Mouse (Mus musculus): Measurements from ENCODE around the gene Tspan4. TPM values are rescaled to one million over a fixed set of nuclear protein-coding genes. Genes with fewer than 3 reads are reported as not detected.
A peak's percentile ranks its signal among the peaks of the same experiment; 100 is the strongest.
"Not testable (repeated sequence)": the region's sequence is repeated elsewhere in the genome, so short reads cannot be mapped to it uniquely, and the experiment has no call there.

Gene Tspan4
- polyA plus RNA-seq, 1 experiment from 2014 or later = 58.9 TPM

DNA sequence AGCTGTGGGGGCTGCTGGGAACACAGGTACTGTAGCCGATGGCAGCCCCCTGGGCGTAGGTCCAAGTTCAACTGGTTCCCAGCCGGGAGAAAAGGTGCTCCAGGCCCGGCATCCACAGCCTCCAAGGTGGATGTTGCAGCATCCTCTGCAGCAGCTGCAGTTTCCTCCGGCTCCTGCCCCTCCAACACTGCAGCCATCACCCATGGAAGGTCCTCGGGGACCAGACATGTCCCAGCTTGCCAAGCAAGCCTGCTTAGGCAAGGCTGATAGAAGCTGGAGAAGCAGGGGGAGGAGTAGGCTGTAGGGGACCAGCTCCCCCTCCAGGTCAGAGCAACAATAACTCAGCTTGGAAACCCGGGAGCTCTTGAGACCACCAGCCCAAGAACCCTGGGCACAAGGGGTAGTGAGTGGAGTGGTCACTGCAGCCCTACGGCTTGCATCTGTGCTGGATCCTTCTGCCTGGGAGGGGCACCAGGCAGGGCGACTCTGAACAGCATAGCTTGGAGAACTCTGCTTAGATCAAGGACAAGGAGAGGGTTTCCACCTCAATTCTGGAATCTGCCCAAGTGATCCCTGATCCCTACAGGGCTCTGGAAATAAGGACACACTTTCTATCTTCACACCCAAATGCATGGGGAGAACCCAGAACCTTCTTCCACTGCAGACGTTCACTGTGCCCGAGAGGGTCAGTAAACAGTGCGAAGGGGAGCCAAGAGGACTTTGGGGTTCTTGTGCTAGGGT, 31.8 kb upstream of the Tspan4 start:
- ATAC-seq (replicated peaks; ENCODE audit: insufficient number of reproducible peaks, low FRiP score, low TSS enrichment) = peak; percentile 6; the same call in 1 of the 2 replicates
- Histone ChIP-seq H3K4me3 (ENCODE audit: low read depth, low read length) (peak overlapping the region; percentile 48), H3K9ac (ENCODE audit: low read depth, low read length) (peak overlapping the region; percentile 77), H3K4me1 (ENCODE audit: control insufficient read depth, insufficient read depth, low read length) (peaks cover 27% of the 10 kb centered on the region), H3K9me3 (replicated peaks; ENCODE audit: control insufficient read depth, low read length) (no peaks in the 10 kb centered on the region), H3K4me2 (peak overlapping the region; percentile 99), H3K36me3 (ENCODE audit: control insufficient read depth, insufficient read depth, low read length) (peaks cover 6% of the 10 kb centered on the region; the same call in 1 of the 2 replicates), H3K27ac (ENCODE audit: low read depth, low read length) (peak overlapping the region; percentile 46; the same call in 1 of the 2 replicates), H3K27me3 (ENCODE audit: control insufficient read depth, insufficient read depth, low read length) (no peaks in the 10 kb centered on the region)
- 28% methylated on average over 12 of the region's 12 CpGs for WGBS (ENCODE audit: insufficient replicate concordance)

DNA sequence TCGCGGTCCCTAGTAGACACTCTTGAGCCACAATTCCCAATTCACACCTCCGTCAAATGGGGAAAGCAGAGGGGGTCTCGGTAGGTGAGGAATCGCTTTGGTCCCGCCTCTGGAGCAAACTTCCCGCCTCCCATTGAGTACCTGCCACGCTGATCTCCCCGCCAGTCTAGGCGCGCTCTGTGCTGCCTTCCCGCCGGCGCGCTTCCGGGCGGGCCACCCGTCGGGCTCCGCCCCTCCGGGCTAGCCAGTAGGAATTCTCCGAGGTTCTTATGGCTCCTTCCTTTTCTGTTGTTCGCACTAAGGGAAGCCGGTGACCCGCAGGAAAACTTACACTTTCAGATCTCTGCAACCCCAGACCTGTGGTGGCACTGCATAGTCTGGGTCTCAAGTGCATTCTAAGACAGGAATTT, 31.2 kb upstream of the Tspan4 start, which contains the start of gene Pidd1:
Gene Pidd1 (minus strand): TSS at position 198 of the 410 bp plus-strand sequence.
- Histone ChIP-seq H3K9ac (ENCODE audit: low read depth, low read length) (peak within 1 kb of the TSS; percentile 77), H3K4me1 (ENCODE audit: control insufficient read depth, insufficient read depth, low read length) (peaks cover 33% of the 10 kb centered on the region), H3K27me3 (ENCODE audit: control insufficient read depth, insufficient read depth, low read length) (no peaks in the 10 kb centered on the region), H3K36me3 (ENCODE audit: control insufficient read depth, insufficient read depth, low read length) (peaks cover 9% of the 10 kb centered on the region; the same call in 1 of the 2 replicates), H3K27ac (ENCODE audit: low read depth, low read length) (peak within 1 kb of the TSS; percentile 47; the same call in 1 of the 2 replicates), H3K4me2 (peak within 1 kb of the TSS; percentile 99), H3K9me3 (replicated peaks; ENCODE audit: control insufficient read depth, low read length) (no peaks in the 10 kb centered on the region), H3K4me3 (ENCODE audit: low read depth, low read length) (peak within 1 kb of the TSS; percentile 48)
- ATAC-seq (replicated peaks; ENCODE audit: insufficient number of reproducible peaks, low FRiP score, low TSS enrichment) = peak; percentile 44; the same call in 1 of the 2 replicates
- WGBS (ENCODE audit: insufficient replicate concordance) = under 1% methylated on average over 25 of the region's 25 CpGs

DNA sequence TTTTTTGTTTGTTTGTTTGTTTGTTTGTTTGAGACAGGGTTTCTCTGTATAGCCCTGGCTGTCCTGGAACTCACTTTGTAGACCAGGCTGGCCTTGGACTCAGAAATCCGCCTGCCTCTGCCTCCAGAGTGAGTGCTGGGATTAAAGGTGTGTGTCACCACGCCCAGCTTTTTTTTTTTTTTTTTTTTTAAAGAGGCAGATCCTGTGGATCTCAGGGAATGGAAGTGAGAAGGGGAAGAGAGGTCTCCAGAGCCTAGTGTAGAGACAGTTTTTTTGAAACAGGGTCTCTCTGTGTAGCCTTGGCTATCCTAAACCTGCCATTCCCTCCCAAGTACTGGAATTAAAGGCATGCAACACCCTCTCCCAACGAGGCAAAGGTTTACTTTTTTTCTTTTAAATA, 28.7 kb upstream of the Tspan4 start:
- not testable (repeated sequence) for H3K9me3 ChIP-seq (replicated peaks; ENCODE audit: control insufficient read depth, low read length); ATAC-seq (replicated peaks; ENCODE audit: insufficient number of reproducible peaks, low FRiP score, low TSS enrichment); H3K9ac ChIP-seq (ENCODE audit: low read depth, low read length); H3K27ac ChIP-seq (ENCODE audit: low read depth, low read length); H3K27me3 ChIP-seq (ENCODE audit: control insufficient read depth, insufficient read depth, low read length)
- WGBS (ENCODE audit: insufficient replicate concordance) = 67% methylated on average over 3 of the region's 3 CpGs
- Histone ChIP-seq H3K4me3 (ENCODE audit: low read depth, low read length) (peak overlapping the region; percentile 83), H3K36me3 (ENCODE audit: control insufficient read depth, insufficient read depth, low read length) (peaks cover 13% of the 10 kb centered on the region), H3K4me2 (peak overlapping the region; percentile 80), H3K4me1 (ENCODE audit: control insufficient read depth, insufficient read depth, low read length) (peaks cover 26% of the 10 kb centered on the region)

DNA sequence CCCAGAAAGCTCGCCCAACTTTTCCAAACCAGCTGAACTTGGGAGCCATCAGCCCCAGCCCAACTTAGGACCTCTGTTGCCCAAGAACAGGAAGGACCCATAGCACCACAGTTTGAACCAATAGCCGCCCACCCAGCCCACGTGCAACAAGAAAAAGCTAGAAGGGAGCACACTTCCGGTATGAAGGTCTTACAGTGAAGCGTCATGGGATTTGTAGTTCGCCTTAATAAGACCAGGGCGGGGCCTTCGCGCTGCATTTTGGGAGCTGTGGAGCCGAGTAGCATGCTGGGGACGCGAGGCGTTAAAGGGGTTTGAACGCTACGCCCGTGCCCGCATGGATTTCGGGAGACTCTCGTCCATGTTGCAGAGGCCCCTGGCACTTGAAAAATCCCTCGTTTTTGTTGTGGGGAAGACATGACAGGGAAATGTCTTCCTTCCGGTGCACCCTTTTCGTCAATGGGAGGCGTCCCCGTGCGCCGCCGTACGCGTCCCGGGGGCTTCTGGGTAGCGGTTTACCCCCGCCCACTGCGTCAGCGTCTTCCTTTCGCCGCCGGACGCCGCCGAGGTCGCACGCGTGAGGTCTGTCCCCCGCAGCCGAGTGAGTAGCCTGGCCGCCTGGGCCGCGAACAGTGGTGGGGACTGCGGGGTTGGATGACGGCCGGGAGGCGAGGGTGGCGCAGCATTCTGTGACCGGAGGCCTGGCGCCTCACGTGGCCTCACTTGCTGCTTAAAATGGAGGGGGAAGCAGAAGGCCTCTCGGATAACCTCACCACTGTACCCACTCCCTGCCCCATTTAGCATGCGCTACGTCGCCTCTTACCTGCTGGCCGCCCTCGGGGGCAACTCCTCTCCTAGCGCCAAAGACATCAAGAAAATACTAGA, 27.7 kb upstream of the Tspan4 start, which contains the start of gene Rplp2:
Gene Rplp2 (plus strand): TSS at position 261 of the 882 bp plus-strand sequence.
- H3K27me3 ChIP-seq (ENCODE audit: control insufficient read depth, insufficient read depth, low read length) = no peaks in the 10 kb centered on the region
- peaks cover 20% of the 10 kb centered on the region for H3K36me3 ChIP-seq (ENCODE audit: control insufficient read depth, insufficient read depth, low read length)
- H3K4me2 ChIP-seq = peak within 1 kb of the TSS; percentile 80
- 0% methylated on average over 63 of the region's 63 CpGs for WGBS (ENCODE audit: insufficient replicate concordance)
- H3K27ac ChIP-seq (ENCODE audit: low read depth, low read length) = peak within 1 kb of the TSS; percentile 52
- ATAC-seq (replicated peaks; ENCODE audit: insufficient number of reproducible peaks, low FRiP score, low TSS enrichment) = peak; percentile 86
- H3K4me1 ChIP-seq (ENCODE audit: control insufficient read depth, insufficient read depth, low read length) = peaks cover 23% of the 10 kb centered on the region
- H3K9ac ChIP-seq (ENCODE audit: low read depth, low read length) = peak within 1 kb of the TSS; percentile 88
- no peaks in the 10 kb centered on the region for H3K9me3 ChIP-seq (replicated peaks; ENCODE audit: control insufficient read depth, low read length)
- H3K4me3 ChIP-seq (ENCODE audit: low read depth, low read length) = peak within 1 kb of the TSS; percentile 83

DNA sequence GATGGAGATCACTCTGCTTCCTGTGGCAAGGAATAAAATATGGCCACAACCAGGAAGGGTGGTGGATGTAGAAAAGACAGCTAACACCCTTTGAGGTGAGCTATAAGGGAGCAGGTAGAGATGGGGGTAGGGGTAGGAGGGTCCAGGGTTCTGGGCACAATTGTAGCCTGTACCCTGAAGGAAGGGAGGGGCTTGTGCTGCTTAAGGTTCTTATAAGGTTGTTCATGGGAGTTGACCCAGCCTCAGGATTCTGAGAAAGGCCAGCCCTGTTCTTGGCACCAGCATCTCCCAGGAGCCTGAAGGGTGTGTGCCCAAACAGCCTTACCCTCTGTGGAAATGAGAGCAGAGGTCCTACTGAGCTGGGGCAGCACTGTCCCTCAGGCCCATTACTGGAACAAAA, 23.1 kb upstream of the Tspan4 start:
- no peak overlapping the region for H3K4me3 ChIP-seq (ENCODE audit: low read depth, low read length)
- no peaks in the 10 kb centered on the region for H3K9me3 ChIP-seq (replicated peaks; ENCODE audit: control insufficient read depth, low read length)
- no peak overlapping the region for H3K27ac ChIP-seq (ENCODE audit: low read depth, low read length)
- no peaks in the 10 kb centered on the region for H3K27me3 ChIP-seq (ENCODE audit: control insufficient read depth, insufficient read depth, low read length)
- H3K4me1 ChIP-seq (ENCODE audit: control insufficient read depth, insufficient read depth, low read length) = peaks cover 22% of the 10 kb centered on the region
- H3K4me2 ChIP-seq = no peak overlapping the region
- H3K36me3 ChIP-seq (ENCODE audit: control insufficient read depth, insufficient read depth, low read length) = peaks cover 20% of the 10 kb centered on the region
- no peak for ATAC-seq (replicated peaks; ENCODE audit: insufficient number of reproducible peaks, low FRiP score, low TSS enrichment)
- H3K9ac ChIP-seq (ENCODE audit: low read depth, low read length) = no peak overlapping the region

DNA sequence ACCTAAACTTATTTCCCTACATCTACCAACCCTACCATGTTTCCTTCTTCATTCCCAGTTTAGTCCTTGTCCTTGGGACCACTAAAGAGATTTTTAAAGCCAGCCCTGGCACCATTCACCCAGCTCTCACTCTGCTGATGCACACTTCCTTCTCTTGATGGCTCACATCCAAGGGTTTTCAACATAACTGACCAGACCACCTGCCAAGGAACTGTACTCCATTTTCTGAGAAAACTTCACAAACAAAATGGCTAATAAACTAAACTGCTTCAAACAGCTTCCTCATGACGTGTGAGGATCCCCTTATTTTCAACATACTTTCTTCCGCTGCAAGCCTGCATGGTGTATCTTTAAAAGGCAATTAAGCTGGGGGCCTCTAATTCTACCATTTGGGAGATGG, 21.4 kb upstream of the Tspan4 start:
- Histone ChIP-seq H3K27me3 (ENCODE audit: control insufficient read depth, insufficient read depth, low read length) (no peaks in the 10 kb centered on the region), H3K9ac (ENCODE audit: low read depth, low read length) (no peak overlapping the region), H3K36me3 (ENCODE audit: control insufficient read depth, insufficient read depth, low read length) (peaks cover 18% of the 10 kb centered on the region), H3K4me2 (no peak overlapping the region), H3K27ac (ENCODE audit: low read depth, low read length) (no peak overlapping the region), H3K4me1 (ENCODE audit: control insufficient read depth, insufficient read depth, low read length) (peaks cover 16% of the 10 kb centered on the region), H3K9me3 (replicated peaks; ENCODE audit: control insufficient read depth, low read length) (no peaks in the 10 kb centered on the region), H3K4me3 (ENCODE audit: low read depth, low read length) (no peak overlapping the region)
- no peak for ATAC-seq (replicated peaks; ENCODE audit: insufficient number of reproducible peaks, low FRiP score, low TSS enrichment)
- 75% methylated on average over 2 of the region's 2 CpGs for WGBS (ENCODE audit: insufficient replicate concordance)

DNA sequence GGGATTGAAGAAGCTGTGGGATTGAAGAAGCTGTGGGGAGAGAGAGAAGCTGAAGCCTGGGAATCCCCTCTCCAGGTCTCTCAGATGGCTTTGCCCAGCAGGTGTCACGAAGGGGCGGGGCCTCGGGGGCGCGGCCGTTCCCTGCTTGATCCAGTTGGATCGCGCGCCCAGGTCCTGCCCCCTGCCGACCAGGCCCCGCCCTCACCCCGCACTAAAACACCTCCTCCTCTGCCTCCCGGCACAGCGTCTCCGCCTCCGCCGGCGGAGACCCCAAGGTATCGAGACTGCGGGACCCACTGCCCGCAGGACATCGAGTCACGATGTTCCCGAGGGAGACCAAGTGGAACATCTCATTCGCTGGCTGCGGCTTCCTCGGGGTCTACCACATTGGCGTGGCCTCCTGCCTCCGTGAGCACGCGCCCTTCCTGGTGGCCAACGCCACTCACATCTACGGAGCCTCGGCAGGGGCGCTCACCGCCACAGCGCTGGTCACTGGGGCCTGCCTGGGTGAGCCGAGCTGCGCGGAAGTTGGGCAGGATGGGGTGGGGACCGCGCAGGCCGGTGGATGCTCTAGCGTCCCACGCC, 20.0 kb upstream of the Tspan4 start, which contains the start of gene Pnpla2:
Gene Pnpla2 (plus strand): TSS at position 232 of the 585 bp plus-strand sequence.
- under 1% methylated on average over 43 of the region's 45 CpGs for WGBS (ENCODE audit: insufficient replicate concordance)
- Histone ChIP-seq H3K4me2 (peak within 1 kb of the TSS; percentile 84), H3K4me3 (ENCODE audit: low read depth, low read length) (peak within 1 kb of the TSS; percentile 58), H3K27ac (ENCODE audit: low read depth, low read length) (peak within 1 kb of the TSS; percentile 73), H3K36me3 (ENCODE audit: control insufficient read depth, insufficient read depth, low read length) (peaks cover 19% of the 10 kb centered on the region), H3K9me3 (replicated peaks; ENCODE audit: control insufficient read depth, low read length) (no peaks in the 10 kb centered on the region), H3K9ac (ENCODE audit: low read depth, low read length) (peak within 1 kb of the TSS; percentile 65), H3K4me1 (ENCODE audit: control insufficient read depth, insufficient read depth, low read length) (peaks cover 14% of the 10 kb centered on the region; the same call in 1 of the 2 replicates), H3K27me3 (ENCODE audit: control insufficient read depth, insufficient read depth, low read length) (0 out of 2 replicates have a peak, but pooled peaks cover 2% of the 10 kb centered on the region)
- peak; percentile 83 for ATAC-seq (replicated peaks; ENCODE audit: insufficient number of reproducible peaks, low FRiP score, low TSS enrichment)

Data from heart, embryonic 11.5 days (tissue).